Comparison of ENCODE assay signal across 10 mouse cellular contexts in genomic region chr17:9725704-9726469, GRCm38 (mm10). TPM values are rescaled to one million over a fixed set of nuclear protein-coding genes. Genes with fewer than 3 reads are reported as not detected.
DNase-seq lines count a peak whose midpoint lies in the region; ATAC-seq and TF ChIP-seq lines count a peak whose summit lies in the region.
"Had no signal": no experiment of that assay in that cellular context is flagged by ENCODE, and none has a peak within 500 bp of the region (broad histone marks: within the 10 kb centered on the region; RNA-seq: fewer than 3 reads in every experiment).

No protein-coding gene starts in this region.

- H3K9ac ChIP-seq in kidney, embryonic 14.5 days (ENCODE audit: low read depth, low read length), result no peak overlapping the region
- H3K9ac ChIP-seq in forebrain, embryonic 11.5 days (ENCODE audit: low read length), result no peak overlapping the region
- no peak overlapping the region for H3K9ac ChIP-seq in midbrain, embryonic 16.5 days (ENCODE audit: low read depth, low read length)
- no peak overlapping the region for H3K9ac ChIP-seq in kidney, embryonic 16.5 days (replicated peaks; ENCODE audit: low read length)

- 0 out of 2 replicates have a peak, but pooled peaks have one; percentile 20 for ATAC-seq in kidney, embryonic 14.5 days (ENCODE audit: low FRiP score, low TSS enrichment)
- ATAC-seq in forebrain, embryonic 11.5 days (replicated peaks; ENCODE audit: low FRiP score), result peak; percentile 71
- peak; percentile 93 for ATAC-seq in midbrain, embryonic 16.5 days
- no peak for ATAC-seq in kidney, embryonic 16.5 days (ENCODE audit: low FRiP score, low TSS enrichment)

- TF ChIP-seq POLR2A in kidney, adult 2 months (IDR thresholded peaks at IDR 0.05; ENCODE audit: low read depth, low read length), result no peak

- H3K4me1 ChIP-seq in kidney, embryonic 14.5 days (ENCODE audit: control insufficient read depth, insufficient read depth, low read length), result 0 out of 2 replicates have a peak, but pooled peaks cover 4% of the 10 kb centered on the region
- no peaks in the 10 kb centered on the region for H3K4me1 ChIP-seq in kidney, adult 2 months (ENCODE audit: control insufficient read depth, insufficient read depth, low read length)
- peaks cover 20% of the 10 kb centered on the region; the same call in 1 of the 2 replicates for H3K4me1 ChIP-seq in forebrain, embryonic 11.5 days (replicated peaks; ENCODE audit: control insufficient read depth, insufficient read depth, low read length)
- peaks cover 2% of the 10 kb centered on the region for H3K4me1 ChIP-seq in midbrain, embryonic 16.5 days (ENCODE audit: control insufficient read depth, insufficient read depth, low read length)
- no peaks in the 10 kb centered on the region for H3K4me1 ChIP-seq in kidney, embryonic 16.5 days (ENCODE audit: insufficient read depth, low read length)

- no peak for TF ChIP-seq CTCF in kidney, adult 2 months (conservative IDR thresholded peaks at IDR 0.05; ENCODE audit: insufficient read depth, insufficient read length, low read depth, low read length)

- H3K27me3 ChIP-seq in kidney, embryonic 14.5 days (ENCODE audit: control insufficient read depth, insufficient read depth, low read length), result no peaks in the 10 kb centered on the region
- H3K27me3 ChIP-seq in kidney, adult 2 months (replicated peaks; ENCODE audit: control insufficient read depth, insufficient read depth, low read length), result no peaks in the 10 kb centered on the region
- H3K27me3 ChIP-seq in forebrain, embryonic 11.5 days (ENCODE audit: control insufficient read depth, insufficient read depth, low read length), result no peaks in the 10 kb centered on the region
- H3K27me3 ChIP-seq in midbrain, embryonic 16.5 days (ENCODE audit: control insufficient read depth, insufficient read depth, low read depth, low read length), result no peaks in the 10 kb centered on the region
- H3K27me3 ChIP-seq in kidney, embryonic 16.5 days (ENCODE audit: insufficient read depth, low read length), result no peaks in the 10 kb centered on the region
- H3K27me3 ChIP-seq: CH12.LX had no signal

- no peak overlapping the region for H3K4me3 ChIP-seq in kidney, embryonic 14.5 days (ENCODE audit: low read length)
- H3K4me3 ChIP-seq in kidney, adult 2 months (ENCODE audit: insufficient read depth, low read depth, low read length), result no peak overlapping the region
- no peak overlapping the region for H3K4me3 ChIP-seq in forebrain, embryonic 11.5 days (ENCODE audit: low read depth, low read length)
- no peak overlapping the region for H3K4me3 ChIP-seq in midbrain, embryonic 16.5 days (ENCODE audit: low read depth, low read length)
- no peak overlapping the region for H3K4me3 ChIP-seq in kidney, embryonic 16.5 days (ENCODE audit: low read length)
- H3K4me3 ChIP-seq: myocyte had no signal

- no peak overlapping the region for H3K27ac ChIP-seq in kidney, embryonic 14.5 days (ENCODE audit: low read depth, low read length)
- no peak overlapping the region for H3K27ac ChIP-seq in kidney, adult 2 months (ENCODE audit: insufficient read depth, low read depth, low read length)
- peak overlapping the region; percentile 8 for H3K27ac ChIP-seq in forebrain, embryonic 11.5 days (ENCODE audit: low read depth, low read length)
- H3K27ac ChIP-seq in midbrain, embryonic 16.5 days (ENCODE audit: low read length), result peak overlapping the region; percentile 69
- H3K27ac ChIP-seq in kidney, embryonic 16.5 days (ENCODE audit: low read length), result no peak overlapping the region

- DNase-seq in kidney, adult 2 months, result no peak
- DNase-seq in forebrain, embryonic 11.5 days (ENCODE audit: low spot score), result peak; percentile 65
- peak; percentile 73 for DNase-seq in layer of hippocampus, adult 9-11 months
- no peak for DNase-seq in adrenal gland, adult (ENCODE audit: inconsistent age in 2 of 2, low spot score in 1 of 2)
- DNase-seq in kidney, adult 11 months, result no peak

- no peaks in the 10 kb centered on the region for H3K36me3 ChIP-seq in kidney, embryonic 14.5 days (ENCODE audit: control insufficient read depth, insufficient read depth, low read length)
- H3K36me3 ChIP-seq in kidney, adult 2 months (ENCODE audit: control insufficient read depth, insufficient read depth, low read length), result no peaks in the 10 kb centered on the region
- no peaks in the 10 kb centered on the region for H3K36me3 ChIP-seq in forebrain, embryonic 11.5 days (ENCODE audit: control insufficient read depth, insufficient read depth, low read length)
- no peaks in the 10 kb centered on the region for H3K36me3 ChIP-seq in midbrain, embryonic 16.5 days (ENCODE audit: control insufficient read depth, insufficient read depth, low read length)
- no peaks in the 10 kb centered on the region for H3K36me3 ChIP-seq in kidney, embryonic 16.5 days (ENCODE audit: insufficient read depth, low read length)

- no peaks in the 10 kb centered on the region for H3K9me3 ChIP-seq in kidney, embryonic 14.5 days (ENCODE audit: control insufficient read depth, low read length)
- H3K9me3 ChIP-seq in forebrain, embryonic 11.5 days (ENCODE audit: control insufficient read depth, low read length), result no peaks in the 10 kb centered on the region
- H3K9me3 ChIP-seq in midbrain, embryonic 16.5 days (replicated peaks; ENCODE audit: control insufficient read depth, low read length, poor library complexity, severe bottlenecking), result no peaks in the 10 kb centered on the region
- no peaks in the 10 kb centered on the region for H3K9me3 ChIP-seq in kidney, embryonic 16.5 days (ENCODE audit: low read length)

- H3K4me2 ChIP-seq in kidney, embryonic 14.5 days (replicated peaks; ENCODE audit: low read depth, low read length), result no peak overlapping the region
- no peak overlapping the region for H3K4me2 ChIP-seq in forebrain, embryonic 11.5 days (ENCODE audit: low read depth, low read length, severe bottlenecking)
- no peak overlapping the region for H3K4me2 ChIP-seq in midbrain, embryonic 16.5 days (ENCODE audit: low read length)
- no peak overlapping the region for H3K4me2 ChIP-seq in kidney, embryonic 16.5 days (replicated peaks; ENCODE audit: low read depth, low read length)

- WGBS in kidney, embryonic 14.5 days, result 43% methylated on average over 10 of the region's 10 CpGs
- 36% methylated on average over 10 of the region's 10 CpGs for WGBS in kidney, adult 2 months
- WGBS in forebrain, embryonic 11.5 days, result 15% methylated on average over 10 of the region's 10 CpGs
- 12% methylated on average over 10 of the region's 10 CpGs for WGBS in midbrain, embryonic 16.5 days
- 41% methylated on average over 10 of the region's 10 CpGs for WGBS in kidney, embryonic 16.5 days

RNA-seq across cellular contexts. Expression of gene Pabpc6, which starts 56.4 kb away (rescaled TPM):
- polyA plus RNA-seq in kidney, embryonic 14.5 days (2014; fragmentation: Nextera tagmentation; extraction: Ambion mirVana), result not detected in 2 replicates
- polyA plus RNA-seq in kidney, adult 2 months (2012; rRNA removed), result 0.03 TPM in 2 replicates
- not detected in 2 replicates for polyA plus RNA-seq in forebrain, embryonic 11.5 days (2014; fragmentation: Nextera tagmentation; extraction: Ambion mirVana)
- not detected in 2 replicates for polyA plus RNA-seq in midbrain, embryonic 16.5 days (2015; fragmentation: Nextera tagmentation; extraction: Ambion mirVana)
- polyA plus RNA-seq in kidney, embryonic 16.5 days (2015; fragmentation: Nextera tagmentation; extraction: Ambion mirVana), result not detected in 2 replicates
- polyA plus RNA-seq: myocyte had no signal

Comparison
In these comparisons a context has a peak if more than half of its experiments do, and no peak if none do; other contexts are left out.
1. H3K27ac ChIP-seq: peak in forebrain, embryonic 11.5 days (single experiment) and midbrain, embryonic 16.5 days (single experiment); none in kidney, embryonic 14.5 days (single experiment), kidney, adult 2 months (single experiment) and kidney, embryonic 16.5 days (single experiment).
2. DNase-seq: peak in forebrain, embryonic 11.5 days (single experiment) and layer of hippocampus, adult 9-11 months (single experiment); none in kidney, adult 2 months (single experiment), adrenal gland, adult (0 of 2) and kidney, adult 11 months (single experiment).